Mouse (Mus musculus) neural tube, embryonic 14.5 days (tissue): ENCODE measurements around the gene Actl7b. TPM values are rescaled to one million over a fixed set of nuclear protein-coding genes. Genes with fewer than 3 reads are reported as not detected.

ENCODE experiments used
- ATAC-seq: fragments of 200-750 bp; cut with Nextera tagmentation; 2 replicates; pipeline ENCODE4 v1.8.0; 2017; ENCODE audit warnings: low read depth, mild to moderate bottlenecking, moderate TSS enrichment, moderate library complexity
- H3K27ac ChIP-seq: fragments of 300-500 bp; sonication (generic); 2 replicates; pipeline ENCODE4 v1.5.1; 2014; ENCODE audit warnings: low read depth, mild to moderate bottlenecking, control low read depth, low read length, moderate library complexity, mixed read lengths
- H3K27me3 ChIP-seq: fragments of 300-500 bp; sonication (generic); 2 replicates; pipeline ENCODE4 v1.6.1; 2014; ENCODE audit warnings: low read length; ENCODE audit not compliant: control insufficient read depth, insufficient read depth
- H3K36me3 ChIP-seq: fragments of 300-500 bp; sonication (generic); 2 replicates; pipeline ENCODE4 v1.6.1; 2014; ENCODE audit warnings: low read length, mixed read lengths; ENCODE audit not compliant: control insufficient read depth, insufficient read depth
- H3K4me1 ChIP-seq: fragments of 300-500 bp; sonication (generic); 2 replicates; pipeline ENCODE4 v1.6.1; 2014; ENCODE audit warnings: low read length; ENCODE audit not compliant: control insufficient read depth, insufficient read depth
- H3K4me2 ChIP-seq: fragments of 300-500 bp; sonication (generic); 2 replicates; pipeline ENCODE4 v1.6.1; 2014; ENCODE audit warnings: mild to moderate bottlenecking, low read depth, low read length, control low read depth
- H3K4me3 ChIP-seq: fragments of 300-500 bp; sonication (generic); 2 replicates; pipeline ENCODE4 v1.5.1; 2014; ENCODE audit warnings: low read depth, low read length, control low read depth, mixed read lengths
- H3K9ac ChIP-seq: fragments of 300-500 bp; sonication (generic); replicated peaks from 2 replicates; pipeline ENCODE4 v1.6.1; 2014; ENCODE audit warnings: low read depth, mild to moderate bottlenecking, control low read depth, low read length, mixed read lengths
- H3K9me3 ChIP-seq: fragments of 300-500 bp; sonication (generic); 2 replicates; pipeline ENCODE4 v1.6.1; 2016; ENCODE audit warnings: low read length; ENCODE audit not compliant: control insufficient read depth
- WGBS: fragments of 180-500 bp; shearing (Covaris S2); extraction: QIAGEN DNeasy Blood & Tissue Kit; methylation state at CpG from one replicate; pipeline ENCODE4 v1.1.7; 2014; 5-methylcytosine and 5-hydroxymethylcytosine counted together
- polyA plus RNA-seq: library from polyadenylated mRNA; unstranded; fragments of >200 nt; fragmentation: Nextera tagmentation; extraction: Ambion mirVana; gene quantifications from 2 replicates; pipeline ENCODE4 v1.2.1, GENCODE M21; 2014

The Actl7b gene
- polyA plus RNA-seq, 1 experiment from 2014 or later: not detected

- Histone ChIP-seq H3K9ac (no peak overlapping the region), H3K27ac (no peak overlapping the region), H3K4me3 (no peak overlapping the region), H3K27me3 (no peaks in the 10 kb centered on the region), H3K4me2 (no peak overlapping the region), H3K9me3 (no peaks in the 10 kb centered on the region), H3K4me1 (no peaks in the 10 kb centered on the region), H3K36me3 (no peaks in the 10 kb centered on the region)
- WGBS: 59% methylated on average over 9 of the region's 9 CpGs
- ATAC-seq: no peak
Measured at GRCm38 (mm10) chr4:56719456-56719855, 21.8 kb downstream of the Actl7b start.

GRCm38 (mm10) chr4:56718573-56719442 lies 22.4 kb downstream of the Actl7b start:
- WGBS: 62% methylated on average over 12 of the region's 12 CpGs
- no peak overlapping the region for H3K4me2 ChIP-seq
- no peaks in the 10 kb centered on the region for H3K36me3 ChIP-seq
- H3K27ac ChIP-seq: no peak overlapping the region
- H3K9ac ChIP-seq: no peak overlapping the region
- no peaks in the 10 kb centered on the region for H3K27me3 ChIP-seq
- no peaks in the 10 kb centered on the region for H3K9me3 ChIP-seq
- ATAC-seq: no peak
- no peaks in the 10 kb centered on the region for H3K4me1 ChIP-seq
- H3K4me3 ChIP-seq: no peak overlapping the region

GRCm38 (mm10) chr4:56717932-56718331 lies 23.3 kb downstream of the Actl7b start:
- ATAC-seq: no peak
- Histone ChIP-seq H3K4me3 (no peak overlapping the region), H3K4me2 (no peak overlapping the region), H3K36me3 (no peaks in the 10 kb centered on the region), H3K9ac (no peak overlapping the region), H3K27ac (no peak overlapping the region), H3K4me1 (no peaks in the 10 kb centered on the region), H3K9me3 (no peaks in the 10 kb centered on the region), H3K27me3 (no peaks in the 10 kb centered on the region)
- WGBS: 85% methylated on average over 3 of the region's 3 CpGs

GRCm38 (mm10) chr4:56716801-56717200 lies 24.4 kb downstream of the Actl7b start:
- 61% methylated on average over 5 of the region's 5 CpGs for WGBS
- Histone ChIP-seq H3K9me3 (no peaks in the 10 kb centered on the region), H3K4me3 (no peak overlapping the region), H3K36me3 (no peaks in the 10 kb centered on the region), H3K27ac (no peak overlapping the region), H3K4me2 (no peak overlapping the region), H3K27me3 (no peaks in the 10 kb centered on the region), H3K4me1 (no peaks in the 10 kb centered on the region), H3K9ac (no peak overlapping the region)
- ATAC-seq: no peak

GRCm38 (mm10) chr4:56713155-56713554 lies 28.1 kb downstream of the Actl7b start:
- H3K36me3 ChIP-seq: no peaks in the 10 kb centered on the region
- H3K9me3 ChIP-seq: no peaks in the 10 kb centered on the region
- H3K4me1 ChIP-seq: no peaks in the 10 kb centered on the region
- 82% methylated on average over 3 of the region's 3 CpGs for WGBS
- no peak overlapping the region for H3K4me3 ChIP-seq
- H3K27ac ChIP-seq: no peak overlapping the region
- no peak overlapping the region for H3K9ac ChIP-seq
- H3K4me2 ChIP-seq: no peak overlapping the region
- no peaks in the 10 kb centered on the region for H3K27me3 ChIP-seq
- no peak for ATAC-seq

GRCm38 (mm10) chr4:56702234-56702633 lies 39.0 kb downstream of the Actl7b start:
- no peak overlapping the region for H3K4me3 ChIP-seq
- ATAC-seq: no peak
- H3K27ac ChIP-seq: no peak overlapping the region
- H3K9me3 ChIP-seq: no peaks in the 10 kb centered on the region
- H3K4me2 ChIP-seq: no peak overlapping the region
- no peaks in the 10 kb centered on the region for H3K36me3 ChIP-seq
- H3K9ac ChIP-seq: no peak overlapping the region
- no peaks in the 10 kb centered on the region for H3K4me1 ChIP-seq
- no peaks in the 10 kb centered on the region for H3K27me3 ChIP-seq
- 7% methylated on average over 10 of the region's 10 CpGs for WGBS

GRCm38 (mm10) chr4:56698671-56699070 lies 42.6 kb downstream of the Actl7b start:
- Histone ChIP-seq H3K9me3 (no peaks in the 10 kb centered on the region), H3K36me3 (no peaks in the 10 kb centered on the region), H3K4me3 (no peak overlapping the region), H3K27me3 (no peaks in the 10 kb centered on the region), H3K4me1 (no peaks in the 10 kb centered on the region), H3K9ac (no peak overlapping the region), H3K4me2 (no peak overlapping the region), H3K27ac (no peak overlapping the region)
- ATAC-seq: no peak
- WGBS: 78% methylated on average over 5 of the region's 5 CpGs

- ATAC-seq: no peak
- Histone ChIP-seq H3K27me3 (no peaks in the 10 kb centered on the region), H3K36me3 (no peaks in the 10 kb centered on the region), H3K9ac (no peak overlapping the region), H3K9me3 (no peaks in the 10 kb centered on the region), H3K4me1 (no peaks in the 10 kb centered on the region), H3K4me2 (no peak overlapping the region), H3K27ac (no peak overlapping the region), H3K4me3 (no peak overlapping the region)
- WGBS: 86% methylated on average over 7 of the region's 7 CpGs
Measured at GRCm38 (mm10) chr4:56696401-56696800, 44.8 kb downstream of the Actl7b start.
